Mouse (Mus musculus): ENCODE results near the gene Aldh18a1.

DNA sequence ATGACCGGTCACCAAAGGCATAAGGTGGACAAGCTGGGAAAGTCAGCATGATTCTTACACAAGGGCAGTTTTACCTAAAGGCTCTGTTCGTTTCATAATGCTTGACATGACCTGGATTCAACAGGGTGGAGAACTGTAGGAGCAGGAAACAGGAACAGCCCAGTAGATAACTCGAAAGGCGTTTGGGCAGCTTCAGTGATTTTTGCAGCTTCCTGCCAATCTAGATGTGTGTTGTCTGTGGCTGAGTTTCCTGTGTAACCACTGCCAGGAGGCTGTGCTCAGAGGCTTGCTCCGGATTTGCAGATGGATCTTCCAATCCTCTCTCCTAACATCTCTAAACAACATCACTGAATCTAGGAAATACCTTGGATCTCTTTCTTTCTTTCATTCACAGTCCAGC lies 55.7 kb downstream of the Aldh18a1 start:
- TF ChIP-seq POLR2A (IDR thresholded peaks at IDR 0.05; ENCODE audit: borderline replicate concordance, extremely low read depth, low read depth, low read length): no peak
- TF ChIP-seq CTCF (IDR thresholded peaks at IDR 0.05; ENCODE audit: insufficient read depth, low read length): no peak

Measured in lung, adult 2 months (tissue).